Mouse (Mus musculus): ENCODE data around the gene Erich3.

The Erich3 gene

DNA sequence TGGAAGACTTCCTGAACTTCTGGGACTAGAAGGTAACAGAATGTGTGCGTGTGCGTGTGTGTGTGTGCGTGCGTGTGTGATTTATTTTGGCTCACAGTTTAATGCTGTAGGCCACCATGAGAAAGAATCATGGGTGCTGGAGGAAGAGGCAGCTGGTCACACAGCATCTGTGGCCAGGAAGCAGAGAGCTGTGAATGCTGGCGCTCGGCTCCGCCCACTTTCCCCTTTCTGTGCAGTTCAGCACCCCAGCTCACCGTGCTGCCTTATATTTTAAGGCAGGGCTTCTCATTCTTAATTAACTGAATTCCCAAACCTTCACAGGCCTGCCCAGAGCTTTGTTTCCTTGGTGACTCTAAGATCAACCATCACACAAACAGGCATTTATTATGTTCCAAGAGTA is 9.7 kb downstream of the Erich3 start:
- no peak for DNase-seq (ENCODE audit: low read depth, low spot score)

DNA sequence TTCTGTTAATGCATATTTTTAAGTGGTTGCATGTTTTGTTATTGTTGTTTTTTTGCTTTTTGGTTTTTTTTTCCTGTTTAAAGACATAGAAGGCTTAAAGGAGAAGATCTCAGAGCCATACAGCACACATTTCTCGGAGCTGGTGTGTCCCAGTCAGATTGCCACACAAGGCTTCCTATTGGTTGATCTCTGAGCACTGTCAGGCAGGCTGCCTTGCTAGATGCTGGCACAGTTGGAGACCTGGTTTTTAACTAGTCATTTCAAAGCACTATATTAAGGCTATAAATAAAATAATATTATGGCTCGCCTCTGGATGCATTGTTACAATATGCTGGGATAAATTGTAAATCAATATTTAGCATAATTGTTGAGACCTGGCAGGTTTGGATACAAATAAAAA is 18.9 kb downstream of the Erich3 start:
- DNase-seq (ENCODE audit: low read depth, low spot score) = no peak

DNA sequence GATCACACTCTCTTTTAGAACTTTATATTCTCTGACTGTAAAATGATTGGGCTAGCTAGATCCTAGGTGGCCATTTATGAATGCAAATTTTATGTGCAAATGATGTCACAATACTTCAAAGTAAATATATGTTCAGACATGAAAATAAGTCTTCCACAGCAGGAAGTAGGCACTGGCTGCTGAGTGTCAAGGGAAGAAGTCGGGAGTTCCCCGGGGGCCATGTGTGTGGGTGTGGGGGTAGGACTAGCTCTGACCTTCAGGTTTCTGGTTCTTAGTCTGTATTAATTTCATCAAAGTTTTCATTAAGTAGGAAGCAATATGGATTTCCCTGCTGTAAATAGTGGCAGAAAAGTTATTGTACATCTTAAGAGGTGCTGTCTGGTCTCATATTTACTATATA is 20.0 kb downstream of the Erich3 start:
- DNase-seq (ENCODE audit: low read depth, low spot score) = no peak

DNA sequence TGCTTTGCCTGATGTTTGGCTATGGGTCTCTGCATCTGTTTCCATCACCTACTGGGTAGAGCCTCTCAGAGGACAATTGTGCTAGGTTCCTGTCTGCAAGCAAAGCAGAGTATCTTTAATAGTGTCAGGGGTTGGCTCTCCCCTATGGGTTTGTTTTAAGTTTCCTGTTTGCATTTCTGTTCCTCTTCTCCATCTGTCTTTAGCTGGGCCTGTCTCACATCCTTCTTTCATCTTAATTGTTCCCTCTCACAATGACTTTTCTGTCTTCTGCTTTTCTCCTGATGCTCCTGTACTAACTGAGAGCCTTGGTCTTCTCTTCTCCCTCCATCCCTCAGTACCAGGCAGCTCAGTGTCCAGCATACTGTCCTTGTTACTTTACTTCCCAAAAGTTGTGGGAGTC is 26.6 kb downstream of the Erich3 start:
- DNase-seq (ENCODE audit: low read depth, low spot score) = no peak

DNA sequence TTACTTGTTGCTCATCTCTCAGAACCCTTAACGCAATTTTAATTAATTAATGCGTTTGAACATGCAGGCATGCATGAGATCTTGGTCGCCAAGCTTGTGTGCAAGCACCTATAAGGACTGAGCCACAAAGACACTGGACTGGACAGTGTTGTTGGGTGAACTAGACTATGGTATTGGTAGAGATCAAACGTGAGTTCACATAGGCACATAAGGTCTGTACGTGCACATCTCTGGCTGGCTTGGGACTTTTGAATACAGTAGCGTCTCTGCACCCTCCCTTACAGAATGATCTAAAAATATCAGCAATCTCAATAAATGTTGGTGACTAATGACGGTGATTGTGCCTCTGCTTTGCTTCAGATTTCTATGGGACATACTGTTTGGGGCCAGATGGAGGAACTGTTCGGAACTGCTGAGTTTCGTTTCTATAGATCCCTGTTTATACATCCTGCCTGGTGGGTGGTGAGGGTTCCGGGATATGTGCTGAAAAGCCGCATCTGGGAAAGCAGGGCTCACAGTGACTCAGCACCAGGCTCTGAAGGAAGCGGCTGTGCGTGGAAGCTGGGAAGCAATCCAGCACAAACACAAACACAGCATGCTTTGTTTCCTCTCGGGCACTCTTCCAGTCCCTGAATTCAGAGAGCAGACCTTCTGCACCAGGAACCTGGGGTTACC is 28.4 kb downstream of the Erich3 start:
- DNase-seq (ENCODE audit: low read depth, low spot score) = peak; percentile 58

DNA sequence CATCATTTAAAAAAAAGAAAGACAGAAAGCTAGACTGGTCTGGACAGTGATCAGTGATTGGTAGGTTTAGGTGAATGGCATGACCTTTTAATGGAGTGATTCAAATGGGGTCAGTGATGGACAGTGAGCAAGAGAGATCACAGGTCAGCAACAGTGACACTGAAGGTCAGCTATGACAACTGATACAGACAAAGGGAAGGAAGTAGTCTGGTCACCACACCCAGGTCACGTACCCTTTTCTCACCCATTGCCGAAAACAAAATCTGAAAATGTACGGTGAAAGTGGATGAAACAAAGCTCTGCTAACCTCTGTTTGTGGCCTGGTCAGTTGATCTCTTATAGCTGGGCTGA is 28.9 kb downstream of the Erich3 start:
- DNase-seq (ENCODE audit: low read depth, low spot score) = no peak

DNA sequence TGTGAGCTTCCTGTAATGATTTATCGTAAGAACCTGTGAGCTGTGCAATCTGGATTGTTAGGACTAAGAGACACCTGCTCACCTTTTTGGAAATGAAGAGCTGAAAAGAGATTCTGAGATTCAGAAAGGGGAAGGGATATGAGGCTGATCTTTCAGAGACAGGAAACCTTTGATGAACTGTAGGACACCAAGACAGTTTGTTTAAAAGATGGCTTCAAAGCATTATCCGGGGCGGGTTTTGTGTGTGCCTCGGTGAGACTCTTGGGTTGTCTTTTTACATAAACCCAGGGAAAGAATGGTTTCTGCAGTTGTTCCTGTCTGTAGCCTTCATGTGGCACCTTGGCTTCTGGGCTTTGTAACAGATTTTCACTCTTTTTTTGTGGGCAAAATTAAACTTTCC is 30.2 kb downstream of the Erich3 start:
- DNase-seq (ENCODE audit: low read depth, low spot score) = no peak

DNA sequence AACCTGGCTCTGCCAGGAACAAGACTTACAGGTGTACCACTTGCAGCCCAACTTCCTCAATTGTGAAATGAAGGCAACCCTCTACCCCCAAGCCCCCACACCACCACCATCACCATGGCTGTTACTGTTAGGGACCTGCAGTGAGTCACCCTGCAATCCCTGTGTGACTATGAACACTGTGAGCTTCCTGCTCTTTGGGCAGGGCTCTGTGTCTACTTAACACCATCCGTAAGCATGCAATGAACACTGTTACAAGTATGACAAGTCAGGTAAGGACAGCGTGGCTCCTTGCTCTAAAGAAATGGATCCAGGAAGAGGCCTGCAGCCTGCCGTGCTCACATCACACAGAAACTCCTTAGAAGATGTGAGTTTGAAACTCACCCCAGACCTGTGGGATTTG is 33.0 kb downstream of the Erich3 start:
- no peak for DNase-seq (ENCODE audit: low read depth, low spot score)

DNA sequence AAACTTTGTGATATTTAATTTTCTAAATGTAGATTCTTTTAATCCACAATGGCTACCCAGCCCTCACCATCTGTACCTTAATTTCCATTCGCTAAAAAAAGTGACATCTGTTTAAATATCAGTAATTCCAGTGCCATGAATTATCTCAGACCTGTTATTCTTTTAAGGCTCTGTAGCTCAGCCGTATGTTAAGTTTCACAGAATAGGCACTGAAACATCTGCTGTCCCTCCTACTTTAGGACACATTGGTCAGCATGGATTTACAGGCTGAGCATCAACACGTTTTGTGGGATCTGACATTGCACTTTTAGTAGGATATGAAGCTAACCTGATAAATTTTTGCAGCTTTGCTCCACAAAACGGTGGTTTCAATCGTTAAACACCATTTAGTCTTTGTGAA is 35.2 kb downstream of the Erich3 start:
- no peak for DNase-seq (ENCODE audit: low read depth, low spot score)

DNA sequence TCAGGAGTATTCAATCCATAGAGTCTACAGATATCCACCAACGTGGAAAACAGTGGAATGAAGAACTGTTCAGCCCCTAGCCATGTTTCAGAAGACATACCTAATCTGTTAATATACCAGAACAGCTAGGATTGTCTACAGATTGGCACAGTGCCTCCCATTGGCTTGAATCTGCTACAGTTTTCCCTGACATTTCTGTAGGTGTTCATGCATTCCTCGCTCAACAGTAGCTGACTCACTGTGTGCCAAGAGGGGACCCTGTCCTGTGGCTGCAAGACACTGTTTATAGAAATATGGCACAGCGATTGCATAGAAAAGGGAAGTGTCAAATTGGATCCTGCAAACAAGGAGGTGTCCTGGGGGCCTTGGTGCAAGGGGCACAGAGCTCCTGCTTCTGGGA is 36.6 kb downstream of the Erich3 start:
- DNase-seq (ENCODE audit: low read depth, low spot score) = no peak

DNA sequence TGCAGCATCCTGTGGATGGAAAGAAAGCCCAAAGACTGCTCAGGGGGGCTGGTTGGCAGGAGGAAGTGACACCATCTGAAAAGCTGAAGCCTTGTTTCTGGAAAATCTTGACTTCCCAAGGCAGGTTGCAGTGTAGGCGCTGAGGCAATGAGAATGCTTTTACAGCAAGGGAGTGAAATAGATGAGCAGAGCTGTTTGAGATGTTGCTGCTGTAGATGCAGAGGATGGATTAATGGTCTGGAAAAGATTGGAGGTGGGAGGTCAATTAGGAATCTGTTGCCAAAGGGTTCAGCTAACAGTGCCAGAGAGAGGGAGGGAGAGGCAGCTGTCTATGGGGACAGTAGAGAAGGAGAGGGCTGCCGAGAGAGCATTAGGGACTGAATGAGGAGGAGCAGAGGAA is 37.1 kb downstream of the Erich3 start:
- no peak for DNase-seq (ENCODE audit: low read depth, low spot score)

DNA sequence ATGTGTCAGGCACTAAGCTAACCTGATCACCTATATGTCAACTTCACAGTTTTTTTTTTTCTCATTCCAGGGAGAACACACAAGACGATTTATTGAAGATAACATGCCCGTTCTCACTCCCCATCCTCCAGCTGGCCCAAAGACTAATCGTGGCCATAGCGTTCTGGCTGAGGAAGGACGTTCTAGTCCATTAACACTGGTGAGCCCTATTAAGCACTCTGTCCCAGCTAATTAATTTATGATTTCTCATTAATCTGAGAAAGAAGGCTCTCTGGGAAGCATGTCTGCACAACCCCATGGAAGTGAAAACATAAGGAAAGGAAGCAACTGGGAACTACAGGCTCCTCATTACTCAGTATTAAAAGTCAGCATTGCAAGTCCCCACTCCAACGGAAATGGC is 41.1 kb downstream of the Erich3 start:
- no peak for DNase-seq (ENCODE audit: low read depth, low spot score)

DNA sequence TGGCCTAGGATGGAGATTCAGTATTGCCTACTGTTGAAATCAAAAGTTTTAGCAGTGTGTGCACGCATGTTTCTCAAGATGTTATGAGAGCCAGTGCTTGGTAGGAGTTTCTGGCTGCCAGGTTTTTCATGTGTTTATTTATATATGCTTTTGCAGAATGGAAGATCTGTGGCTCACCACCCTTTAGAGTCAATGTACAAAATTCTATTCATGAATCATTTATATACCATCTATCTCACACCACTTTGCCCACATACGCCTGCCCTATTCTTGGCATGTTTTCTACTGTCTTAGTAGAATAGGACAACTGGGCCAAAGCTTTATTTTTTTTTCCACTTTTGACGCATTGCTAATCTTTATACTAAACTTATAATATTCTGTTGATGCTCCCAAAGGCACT is 44.5 kb downstream of the Erich3 start:
- DNase-seq (ENCODE audit: low read depth, low spot score) = no peak

DNA sequence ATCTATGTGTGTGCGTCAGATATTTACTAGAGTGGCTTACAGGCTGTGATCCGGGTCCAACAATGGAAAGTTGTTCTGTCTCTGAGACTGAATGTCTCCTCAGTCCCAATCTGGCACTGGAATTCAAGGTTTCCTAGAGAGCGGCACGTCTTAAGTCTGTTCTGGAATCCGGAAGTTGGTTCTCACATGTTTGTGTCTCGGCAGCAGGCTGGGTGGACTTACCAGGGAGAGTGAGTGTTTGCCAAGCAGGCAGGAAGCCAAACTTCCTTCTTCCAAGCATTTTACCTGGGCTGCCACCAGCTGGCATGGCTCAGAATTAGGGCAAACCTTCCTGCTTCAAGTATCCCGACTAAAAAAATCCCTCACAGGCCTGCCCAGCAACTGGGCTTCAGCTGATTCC is 59.5 kb downstream of the Erich3 start:
- DNase-seq (ENCODE audit: low read depth, low spot score) = no peak

DNA sequence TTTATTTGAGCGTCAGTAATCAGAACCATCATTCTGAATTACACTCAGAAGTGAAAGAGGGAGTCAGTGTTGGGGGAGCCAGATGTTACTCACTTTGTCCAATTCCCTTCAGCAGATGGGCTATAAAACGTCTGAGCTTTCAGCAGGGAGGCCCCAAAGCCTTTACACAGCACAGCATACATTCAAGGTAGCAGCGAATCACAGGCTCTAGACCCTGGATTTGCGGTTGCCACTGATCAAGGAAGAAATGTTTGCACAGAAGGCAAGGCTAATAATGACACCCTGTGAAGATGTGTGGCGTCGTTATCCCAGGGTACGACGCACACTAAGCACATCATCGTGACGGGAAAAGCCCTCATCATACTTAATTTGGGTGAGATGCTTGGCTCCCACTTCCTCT is 67.8 kb downstream of the Erich3 start:
- no peak for DNase-seq (ENCODE audit: low read depth, low spot score)

DNA sequence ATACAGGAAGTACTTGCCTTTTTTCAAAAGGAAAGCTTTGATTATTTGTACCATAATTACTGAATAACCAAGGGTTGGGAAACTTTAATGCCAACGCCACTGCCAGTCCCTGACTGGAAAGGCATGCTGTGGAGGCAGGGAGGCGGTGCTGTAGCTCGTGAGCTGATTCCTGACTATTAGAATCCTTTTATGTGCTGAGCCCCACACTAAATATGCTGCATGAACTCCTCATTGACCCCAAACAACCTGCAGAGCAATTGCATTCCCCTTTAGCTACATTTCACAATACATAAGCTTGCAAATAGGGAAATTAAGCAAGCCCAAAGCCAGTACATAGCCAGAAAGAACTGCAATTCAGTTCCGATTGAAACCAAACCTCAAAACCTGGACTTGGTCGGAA is 77.8 kb downstream of the Erich3 start:
- no peak for DNase-seq (ENCODE audit: low read depth, low spot score)

DNA sequence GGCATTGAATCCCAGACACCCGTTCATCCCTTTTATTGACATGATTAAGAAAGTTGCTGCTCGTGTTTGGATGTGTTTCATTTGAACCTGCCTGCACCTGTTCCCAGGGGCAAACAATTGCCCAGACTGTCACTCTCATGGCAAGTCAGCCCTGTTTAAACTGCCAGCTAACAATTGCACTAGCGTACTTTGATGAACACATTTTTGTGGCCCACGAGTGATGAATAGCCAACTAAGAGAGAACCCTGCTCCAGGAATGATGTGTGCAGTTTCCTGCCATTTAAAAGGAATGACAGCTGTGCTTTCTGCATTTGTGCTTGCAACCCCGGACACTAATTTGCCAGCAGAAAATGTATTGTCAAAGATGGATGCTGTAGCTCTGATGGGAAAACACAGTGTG is 79.3 kb downstream of the Erich3 start:
- DNase-seq (ENCODE audit: low read depth, low spot score) = no peak

DNA sequence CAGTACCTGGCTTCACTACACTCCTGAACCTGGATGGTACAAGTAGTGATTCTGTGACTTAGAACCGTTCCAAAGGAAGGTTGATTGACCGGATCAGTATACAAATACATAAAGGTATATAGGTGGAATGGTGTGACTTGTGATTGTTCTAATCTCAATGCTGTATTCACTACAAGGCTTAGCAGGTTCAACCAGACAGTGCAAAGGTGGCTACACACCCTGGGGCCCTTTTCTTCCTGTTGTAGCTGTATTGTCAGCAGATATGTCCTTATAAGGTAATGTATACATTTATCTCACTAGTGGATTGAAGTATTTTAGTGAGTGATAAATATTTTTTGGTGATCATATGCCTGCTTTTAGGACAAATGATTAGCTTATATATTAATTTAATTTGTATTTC is 80.7 kb downstream of the Erich3 start:
- DNase-seq (ENCODE audit: low read depth, low spot score) = no peak

DNA sequence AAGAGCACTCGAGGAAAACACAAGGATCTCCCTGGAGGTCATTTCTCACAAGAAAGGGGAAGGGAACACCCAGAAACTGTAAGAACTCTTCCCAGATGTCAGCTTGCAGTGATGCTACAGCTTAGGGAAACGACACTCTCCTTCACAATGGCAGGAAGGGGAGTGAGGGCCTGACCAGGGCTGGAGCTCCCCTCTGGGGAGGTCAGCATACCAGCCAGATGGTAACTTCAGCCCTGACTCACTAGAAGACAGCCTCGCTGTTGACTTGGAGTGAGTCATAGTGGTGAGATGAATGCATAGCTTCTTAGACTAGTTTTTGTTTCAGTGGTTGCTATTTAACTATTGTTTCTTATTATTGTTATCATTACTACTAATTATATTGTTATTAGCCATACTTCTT is 90.8 kb downstream of the Erich3 start:
- no peak for DNase-seq (ENCODE audit: low read depth, low spot score)

DNA sequence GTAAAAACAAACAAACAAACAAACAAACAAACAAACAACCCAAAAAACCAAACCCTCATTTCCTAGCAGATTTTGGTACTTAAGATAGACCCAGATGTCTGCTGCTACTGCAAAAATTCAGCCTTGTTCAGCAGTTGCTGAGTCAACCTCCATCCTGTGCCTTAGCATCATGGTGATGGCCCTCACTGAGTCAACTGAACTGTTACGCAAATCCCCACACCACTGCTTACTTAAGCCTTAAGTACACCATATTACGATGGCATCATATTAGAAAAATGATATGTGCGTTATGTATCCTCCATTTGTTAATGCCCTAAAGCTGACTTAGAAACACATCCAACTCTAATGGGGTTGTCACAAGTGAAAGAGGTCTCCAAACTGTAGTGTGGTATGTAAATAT is 91.6 kb downstream of the Erich3 start:
- no peak for DNase-seq (ENCODE audit: low read depth, low spot score)

DNA sequence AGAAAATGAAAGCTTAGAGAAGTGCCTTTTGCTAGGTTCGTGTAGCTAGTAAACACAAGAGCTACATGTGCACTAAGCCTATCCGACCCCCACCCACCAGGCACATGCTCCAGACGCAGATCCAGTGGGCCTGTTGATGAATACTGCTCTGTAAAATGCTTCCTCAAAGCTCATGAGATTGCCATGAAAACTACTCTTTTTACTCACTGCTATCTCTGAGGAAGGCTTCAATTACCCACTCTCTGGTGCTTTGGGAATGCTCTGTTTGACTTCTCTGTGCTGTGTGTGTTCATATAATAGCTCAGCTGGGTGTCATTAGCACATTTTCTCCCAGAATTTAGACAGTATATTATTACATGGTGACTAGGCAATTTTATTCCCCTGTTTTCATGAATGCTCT is 94.4 kb downstream of the Erich3 start:
- peak; percentile 14 for DNase-seq (ENCODE audit: low read depth, low spot score)

DNA sequence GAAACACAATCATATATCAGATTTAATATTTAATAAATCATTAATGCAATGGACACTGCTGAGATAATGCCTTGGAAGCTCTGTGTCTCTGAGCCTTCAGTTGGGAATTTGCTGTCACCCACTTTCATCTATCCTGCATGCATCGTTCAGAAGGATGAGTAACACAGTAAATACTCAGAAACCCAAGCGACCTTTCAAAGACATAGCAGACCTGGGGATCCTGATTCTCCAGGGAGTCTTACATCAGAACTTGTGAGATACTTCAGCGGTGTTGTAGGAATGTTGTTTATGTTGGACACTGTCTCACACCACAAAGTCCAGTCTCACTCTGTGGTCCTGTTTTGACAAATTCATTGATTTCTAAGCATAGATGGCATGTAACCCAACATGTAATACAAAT is 97.4 kb downstream of the Erich3 start:
- no peak for DNase-seq (ENCODE audit: low read depth, low spot score)

DNA sequence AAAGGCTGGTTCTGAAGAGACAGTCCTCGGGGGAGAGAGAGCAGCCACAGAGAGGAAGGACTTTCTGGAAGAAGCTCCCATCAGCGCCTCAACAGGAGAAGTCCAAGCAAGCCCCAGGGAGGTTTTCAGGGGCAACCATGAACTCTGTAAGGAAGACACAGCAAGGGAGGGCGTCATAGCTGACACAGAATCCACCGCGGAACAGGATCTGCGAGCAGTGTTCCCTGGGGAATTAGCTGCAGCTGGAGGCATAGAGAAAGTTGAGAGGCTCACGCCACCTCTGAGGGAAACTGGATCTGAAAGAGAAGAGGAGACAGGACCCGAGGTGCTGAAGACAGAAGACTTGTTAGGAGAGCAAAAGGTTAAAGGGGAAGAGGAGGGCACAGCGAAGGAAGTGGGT is 99.7 kb downstream of the Erich3 start:
- no peak for DNase-seq (ENCODE audit: low read depth, low spot score)

DNA sequence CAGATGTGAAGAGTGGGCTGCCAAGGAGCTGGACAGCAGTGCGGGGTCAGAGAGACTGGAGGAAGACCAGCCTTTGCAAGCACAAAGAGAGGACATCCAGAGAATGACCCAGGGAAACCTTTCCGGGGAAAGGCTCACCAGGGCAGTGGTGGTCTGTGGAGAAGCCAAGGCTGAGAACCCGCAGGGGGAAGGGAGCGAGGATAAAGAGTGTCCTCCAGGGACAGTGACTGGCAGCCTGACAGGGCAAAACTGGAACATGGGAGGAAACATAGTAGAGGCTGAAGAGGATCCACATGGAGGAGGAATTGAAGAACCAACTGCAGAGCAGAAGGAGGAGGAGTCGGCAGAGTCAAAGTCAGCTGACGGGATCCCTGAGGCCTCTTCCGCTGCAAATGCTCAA is 100.5 kb downstream of the Erich3 start:
- DNase-seq (ENCODE audit: low read depth, low spot score) = no peak

DNA sequence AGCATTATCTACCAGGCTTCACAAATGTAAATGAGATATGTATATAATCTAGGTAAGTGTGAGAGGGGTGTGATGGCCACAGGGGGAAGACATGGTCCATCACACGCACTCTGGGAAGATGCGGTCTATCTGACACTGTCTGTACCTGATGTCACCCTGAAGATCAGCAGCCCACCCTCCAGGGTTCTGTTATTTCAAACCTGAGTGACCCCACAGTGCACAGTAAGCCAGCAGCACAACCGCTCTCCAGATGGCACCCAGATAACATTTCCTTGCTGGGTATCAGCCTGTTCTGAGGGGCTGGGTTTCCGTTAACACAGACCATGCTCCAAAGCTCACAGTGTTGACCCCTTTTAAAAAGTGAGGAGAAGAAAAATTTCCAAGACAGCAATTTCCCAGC is 102.7 kb downstream of the Erich3 start:
- no peak for DNase-seq (ENCODE audit: low read depth, low spot score)
